ENCODE assay signal across 12 mouse cellular contexts in genomic region chr19:23543244-23544004, GRCm38 (mm10).
"Had no signal": no experiment of that assay in that cellular context is flagged by ENCODE, and none has a peak within 500 bp of the region (broad histone marks: within the 10 kb centered on the region; RNA-seq: fewer than 3 reads in every experiment).

No protein-coding gene starts in this region.

- DNase-seq: kidney, adult 8-10 months; kidney, postnatal 25 days; liver; liver, embryonic 13.5 days; liver, postnatal 0 days; thymus, adult 2 months; thymus, postnatal 25 days had no signal

- H3K4me1 ChIP-seq: limb, embryonic 12.5 days; liver, embryonic 13.5 days; lung, embryonic 15.5 days; neural tube, embryonic 15.5 days; stomach, embryonic 15.5 days had no signal

- H3K27ac ChIP-seq: limb, embryonic 12.5 days; liver, embryonic 13.5 days; lung, embryonic 15.5 days; neural tube, embryonic 15.5 days; stomach, embryonic 15.5 days had no signal

- H3K9me3 ChIP-seq: limb, embryonic 12.5 days; liver, embryonic 13.5 days; lung, embryonic 15.5 days; neural tube, embryonic 15.5 days; stomach, embryonic 15.5 days had no signal

- H3K36me3 ChIP-seq: limb, embryonic 12.5 days; liver, embryonic 13.5 days; lung, embryonic 15.5 days; neural tube, embryonic 15.5 days; stomach, embryonic 15.5 days had no signal

- H3K9ac ChIP-seq: limb, embryonic 12.5 days; liver, embryonic 13.5 days; liver, postnatal 0 days; lung, embryonic 15.5 days; neural tube, embryonic 15.5 days; stomach, embryonic 15.5 days had no signal

- ATAC-seq: intestine, postnatal 0 days; liver, postnatal 0 days had no signal

- H3K27me3 ChIP-seq: limb, embryonic 12.5 days; liver, embryonic 13.5 days; lung, embryonic 15.5 days; neural tube, embryonic 15.5 days; stomach, embryonic 15.5 days had no signal

- H3K4me2 ChIP-seq: limb, embryonic 12.5 days; liver, embryonic 13.5 days; lung, embryonic 15.5 days; neural tube, embryonic 15.5 days; stomach, embryonic 15.5 days had no signal

- H3K4me3 ChIP-seq: limb, embryonic 12.5 days; liver, embryonic 13.5 days; lung, embryonic 15.5 days; neural tube, embryonic 15.5 days; stomach, embryonic 15.5 days had no signal
